Mouse (Mus musculus): Measurements from ENCODE around the gene Ch25h.

- TF ChIP-seq CTCF (IDR thresholded peaks at IDR 0.05; ENCODE audit: low read depth, low read length): no peak
- TF ChIP-seq POLR2A (IDR thresholded peaks at IDR 0.05; ENCODE audit: extremely low read depth, insufficient read depth, low read length): no peak
Observed at GRCm38 (mm10) chr19:34474991-34475971, at the start of gene Ch25h.

Data from liver, adult 2 months (tissue).